Mouse (Mus musculus): ENCODE data around the gene Urb1.

The Urb1 gene

DNA sequence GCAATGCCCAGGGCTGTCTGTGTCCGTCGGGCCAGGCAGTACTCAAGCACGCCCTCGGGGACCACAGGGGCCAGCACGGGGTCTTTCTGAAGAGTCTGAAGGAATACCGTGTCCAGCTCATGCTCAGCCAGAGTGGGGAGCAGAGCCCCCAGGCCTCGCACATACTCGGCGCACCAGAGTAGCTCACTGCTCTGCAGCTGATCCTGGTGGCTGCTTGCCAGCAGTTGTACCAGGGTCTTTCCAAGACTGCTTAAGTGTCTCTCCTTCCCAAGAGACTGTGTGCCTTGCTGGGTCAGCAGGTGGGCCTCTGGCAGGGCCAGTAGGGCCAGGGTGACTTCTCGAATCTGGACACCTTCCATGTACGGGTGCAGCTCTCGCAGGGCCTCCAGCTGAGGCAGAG, 36.0 kb downstream of the Urb1 start:
- no peak for DNase-seq (ENCODE audit: low spot score in 2 of 2)

DNA sequence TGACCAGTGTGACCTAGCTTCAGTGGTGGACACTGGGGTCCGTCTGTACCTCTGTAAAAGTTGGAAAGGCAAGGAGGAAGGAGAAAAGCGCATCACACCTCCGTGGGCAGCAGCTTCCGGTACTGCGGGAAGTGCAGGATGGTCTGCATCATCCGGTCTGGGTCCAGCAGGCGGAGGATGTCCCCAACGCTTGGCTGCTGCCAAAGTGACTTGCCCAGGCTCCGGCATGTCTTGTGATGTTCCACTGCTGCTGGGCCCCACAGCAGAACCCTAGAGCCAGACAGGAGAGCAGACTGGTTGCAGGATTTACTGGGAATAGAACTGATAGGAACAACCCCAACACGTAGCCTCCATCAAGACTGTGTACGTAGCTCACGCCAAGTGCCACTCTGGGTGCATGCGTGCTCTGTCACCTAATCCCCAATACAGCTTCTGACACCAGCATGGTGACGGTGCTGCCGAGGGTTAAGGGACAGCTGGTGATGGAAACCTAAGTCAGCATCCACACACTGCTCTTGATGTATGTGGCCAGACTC, 43.2 kb downstream of the Urb1 start:
- no peak for DNase-seq (ENCODE audit: low spot score in 2 of 2)

DNA sequence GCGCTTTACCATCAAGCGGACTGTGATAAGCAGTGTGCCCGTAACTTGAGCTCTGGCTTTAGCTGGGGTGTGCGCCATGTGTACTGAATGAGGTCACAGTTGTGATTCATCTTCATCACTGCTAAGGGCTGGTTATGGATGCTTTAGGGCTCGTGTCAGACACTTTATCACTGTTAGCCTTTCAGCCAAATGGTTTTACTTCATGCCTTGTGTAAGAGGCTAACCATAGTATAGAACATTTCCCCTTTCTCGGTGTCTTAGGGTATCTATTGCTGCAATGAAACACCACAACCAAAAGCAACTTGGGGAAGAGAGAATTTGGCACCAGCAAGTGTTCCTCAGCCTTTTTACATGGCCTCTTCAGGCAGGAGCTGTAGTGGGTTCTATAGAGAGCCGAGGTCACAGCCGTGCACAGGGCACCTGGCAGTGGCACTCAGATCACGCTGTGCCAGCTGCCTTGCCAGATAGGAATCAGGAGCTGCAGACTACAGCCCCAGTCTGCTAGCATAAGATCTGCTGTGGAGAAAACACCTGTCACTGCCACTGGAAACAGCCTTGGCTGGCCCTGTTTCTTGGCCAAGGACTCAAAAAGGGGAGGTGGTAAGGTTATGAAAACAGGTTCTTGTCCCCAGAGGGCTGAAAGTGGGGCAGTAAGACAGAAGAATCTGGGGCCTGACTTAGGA, 44.9 kb downstream of the Urb1 start:
- DNase-seq (ENCODE audit: low spot score in 2 of 2), result no peak

DNA sequence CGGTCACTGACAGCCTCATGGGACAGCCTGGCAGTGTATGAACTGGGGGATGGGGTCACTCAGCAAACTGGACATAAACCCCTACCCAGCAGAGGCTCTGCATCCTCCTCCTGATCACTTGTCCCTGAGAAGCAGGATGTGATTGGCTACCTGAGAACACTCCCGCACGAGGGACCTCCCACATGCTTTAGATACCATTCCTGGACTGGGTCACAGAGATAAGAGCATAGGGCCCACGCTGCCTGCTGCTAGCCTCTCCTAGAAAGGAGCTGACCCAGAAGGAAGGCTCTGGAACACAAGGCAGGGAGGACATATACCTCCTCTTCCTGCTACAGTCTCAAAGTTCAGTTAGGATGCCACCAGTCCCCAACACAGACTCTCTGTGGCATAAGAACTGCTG, 49.7 kb downstream of the Urb1 start:
- DNase-seq (ENCODE audit: low spot score in 2 of 2), result no peak

DNA sequence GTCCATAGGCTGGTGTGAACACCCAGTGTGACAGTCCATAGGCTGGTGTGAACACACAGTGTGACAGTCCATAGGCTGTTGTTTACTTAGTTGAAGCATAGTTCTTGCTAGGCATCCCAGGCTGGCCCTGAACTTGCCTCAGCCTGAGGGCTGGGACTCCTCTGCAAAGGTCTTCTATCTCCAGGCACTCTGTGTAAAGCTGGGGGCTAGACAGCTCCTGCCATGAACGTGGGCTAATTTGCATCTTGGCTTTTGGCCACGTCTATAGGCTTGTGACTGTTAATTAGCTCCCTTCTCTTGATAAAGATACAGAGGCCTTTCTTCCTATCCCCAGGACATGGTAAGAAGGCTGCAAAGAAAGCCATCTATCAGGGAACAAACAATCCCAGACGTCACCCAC, 50.9 kb downstream of the Urb1 start:
- no peak for DNase-seq (ENCODE audit: low spot score in 2 of 2)

DNA sequence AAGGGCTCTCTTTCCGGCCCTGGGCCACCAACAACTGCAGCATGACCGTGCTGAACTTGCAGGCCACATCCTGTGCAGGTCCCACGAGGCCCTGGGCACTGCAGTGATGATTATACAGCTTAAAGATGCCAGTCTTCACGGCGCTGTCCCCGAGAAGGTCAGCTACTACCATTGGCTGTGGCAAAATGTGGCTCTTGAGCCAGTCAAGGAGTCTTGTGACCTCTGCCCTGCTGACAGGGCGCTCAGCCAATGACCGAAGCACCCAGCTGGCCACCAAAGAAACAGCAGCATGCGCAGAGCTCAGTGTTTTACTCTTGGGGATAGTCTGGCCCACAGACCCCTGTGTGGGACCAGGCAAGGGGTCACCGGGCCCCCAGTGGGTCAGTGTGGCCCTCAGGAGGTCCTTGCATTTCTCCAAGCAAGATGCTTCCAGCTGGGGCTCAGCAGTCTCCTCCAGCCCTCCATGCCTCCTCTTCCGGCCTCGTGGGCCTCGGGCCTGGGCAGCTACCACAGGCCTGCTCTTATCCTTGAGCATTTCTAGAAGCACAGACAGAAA, 56.7 kb downstream of the Urb1 start:
- no peak for DNase-seq (ENCODE audit: low spot score in 2 of 2)

DNA sequence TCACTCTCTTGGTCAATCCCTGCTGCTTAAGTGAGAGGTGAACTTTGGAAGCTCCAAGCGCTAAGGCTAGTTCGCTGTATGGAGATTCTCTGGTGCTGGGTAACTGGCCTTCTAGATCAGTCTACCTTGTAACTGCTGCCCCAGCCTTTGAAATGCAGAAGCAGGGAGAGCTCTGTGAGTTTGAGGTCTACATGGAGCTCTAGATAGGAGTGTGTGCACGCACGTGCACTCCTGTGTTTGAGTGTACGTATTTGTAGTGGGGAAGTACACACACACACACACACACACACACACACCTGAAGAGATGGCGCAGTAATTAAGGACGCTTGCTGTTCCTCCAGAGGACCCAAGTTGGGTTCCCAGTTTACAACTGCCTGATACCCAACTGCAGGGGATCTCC, 62.0 kb downstream of the Urb1 start:
- DNase-seq (ENCODE audit: low spot score in 2 of 2), result no peak

DNA sequence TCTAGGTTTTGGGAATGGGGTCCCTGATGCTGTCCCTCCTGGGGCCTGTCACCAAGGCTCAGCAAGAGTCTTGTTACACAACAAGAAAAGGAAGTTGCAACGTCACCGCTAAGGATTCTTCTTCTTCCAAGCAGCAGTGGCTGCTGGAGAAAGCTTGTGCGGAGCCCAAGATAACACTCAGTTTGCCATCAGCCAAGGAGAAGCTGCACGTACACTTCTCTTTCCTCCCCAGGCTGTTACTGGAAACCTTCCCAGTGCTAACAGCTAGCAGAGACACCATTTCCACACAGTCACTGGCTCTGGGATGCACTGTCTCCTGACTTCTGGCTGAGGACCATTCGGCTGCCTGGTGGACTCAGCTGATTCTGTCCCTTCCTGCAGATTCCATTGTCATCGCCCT, 63.1 kb downstream of the Urb1 start:
- no peak for DNase-seq (ENCODE audit: low spot score in 2 of 2)

DNA sequence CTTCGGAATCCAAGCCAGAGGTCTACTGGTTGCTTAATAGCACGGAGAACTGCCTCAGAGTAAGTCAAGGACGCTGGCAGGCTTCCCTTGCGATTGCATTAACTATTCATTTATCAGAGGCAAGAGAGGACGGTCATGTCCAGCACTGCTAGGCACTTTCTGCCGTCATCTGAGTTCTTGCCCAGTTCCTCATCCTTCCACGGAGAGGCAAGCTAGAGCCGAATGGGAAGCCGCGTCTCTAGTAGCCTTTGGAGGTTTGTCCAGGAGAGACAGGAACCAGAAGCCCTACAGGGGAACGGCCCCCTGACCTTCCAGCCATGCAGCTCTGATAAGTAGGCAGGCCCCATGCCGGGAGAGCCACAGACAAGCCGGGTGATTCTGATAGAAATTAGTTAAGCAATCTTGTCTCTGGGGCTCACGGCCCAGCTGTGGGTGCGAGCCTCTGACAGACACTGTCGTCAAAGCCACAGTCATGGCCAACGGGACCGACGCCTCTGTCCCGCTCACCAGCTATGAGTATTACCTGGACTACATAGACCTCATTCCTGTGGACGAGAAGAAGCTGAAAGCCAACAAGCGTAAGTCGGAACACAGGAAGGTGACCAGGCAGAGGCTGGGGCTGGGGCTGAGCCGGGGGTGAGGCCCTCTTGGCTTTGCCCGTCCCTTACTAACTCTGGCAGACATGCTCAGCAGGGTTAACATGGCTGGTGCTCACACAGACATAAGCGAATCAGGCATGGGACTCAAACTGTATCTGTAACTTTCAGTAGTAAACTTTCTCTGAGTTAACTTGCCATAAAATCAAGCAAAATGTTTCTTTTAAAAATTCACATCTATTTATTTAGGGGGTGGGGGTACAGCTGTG, 71.9 kb downstream of the Urb1 start, which contains the start of gene Mrap:
Mrap (plus strand) TSS at position 116 of the 865 bp plus-strand sequence.
- no peak for DNase-seq (ENCODE audit: low spot score in 2 of 2)

DNA sequence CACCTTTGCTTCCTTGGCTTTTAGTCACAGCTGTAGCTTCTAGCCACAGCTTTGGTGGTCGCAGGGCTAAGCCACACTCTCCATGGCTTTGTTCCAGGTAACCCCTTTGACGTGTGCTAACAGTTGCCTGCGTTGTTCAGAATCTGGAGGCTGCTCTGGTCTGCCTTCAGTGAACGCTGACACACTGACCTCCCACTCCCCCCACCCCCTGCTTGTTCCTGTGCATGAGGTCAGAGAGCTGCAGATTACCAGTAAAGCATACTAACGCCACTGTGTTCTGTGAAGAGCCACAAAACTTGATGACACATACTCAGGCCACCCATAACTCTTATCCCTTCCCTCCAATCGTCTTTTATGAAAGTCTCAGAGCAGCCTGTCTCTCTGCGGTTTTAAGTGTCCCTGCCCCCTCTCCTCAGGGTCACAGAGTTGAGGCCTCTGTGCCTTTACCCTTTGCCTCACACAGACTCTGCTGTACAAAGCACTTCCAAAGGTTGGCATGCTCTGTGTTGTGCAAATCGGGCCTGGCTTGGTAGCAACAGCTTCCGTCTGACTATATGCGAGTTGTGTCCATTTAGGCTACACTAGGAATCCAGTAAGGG, 73.4 kb downstream of the Urb1 start:
- DNase-seq (ENCODE audit: low spot score in 2 of 2), result no peak

DNA sequence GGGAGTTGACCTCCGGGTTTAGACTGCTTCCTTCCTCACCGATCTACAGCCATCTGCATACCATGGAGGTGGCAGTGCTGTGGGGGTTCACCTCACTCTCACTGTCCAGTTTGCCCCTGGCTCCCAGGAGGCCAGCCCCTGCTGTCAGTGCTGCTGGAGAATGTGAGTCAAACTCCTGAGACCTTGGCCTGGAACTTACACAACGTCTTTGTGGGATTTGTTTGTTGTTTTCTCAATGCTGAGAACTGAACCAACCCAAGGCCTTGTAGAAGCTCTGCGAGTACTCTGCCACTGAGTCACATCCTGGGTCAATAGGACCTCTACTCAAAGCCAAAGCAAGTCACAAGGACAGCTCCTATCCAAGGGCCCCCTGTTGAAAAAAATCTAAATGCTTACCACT, 74.6 kb downstream of the Urb1 start:
- no peak for DNase-seq (ENCODE audit: low spot score in 2 of 2)

DNA sequence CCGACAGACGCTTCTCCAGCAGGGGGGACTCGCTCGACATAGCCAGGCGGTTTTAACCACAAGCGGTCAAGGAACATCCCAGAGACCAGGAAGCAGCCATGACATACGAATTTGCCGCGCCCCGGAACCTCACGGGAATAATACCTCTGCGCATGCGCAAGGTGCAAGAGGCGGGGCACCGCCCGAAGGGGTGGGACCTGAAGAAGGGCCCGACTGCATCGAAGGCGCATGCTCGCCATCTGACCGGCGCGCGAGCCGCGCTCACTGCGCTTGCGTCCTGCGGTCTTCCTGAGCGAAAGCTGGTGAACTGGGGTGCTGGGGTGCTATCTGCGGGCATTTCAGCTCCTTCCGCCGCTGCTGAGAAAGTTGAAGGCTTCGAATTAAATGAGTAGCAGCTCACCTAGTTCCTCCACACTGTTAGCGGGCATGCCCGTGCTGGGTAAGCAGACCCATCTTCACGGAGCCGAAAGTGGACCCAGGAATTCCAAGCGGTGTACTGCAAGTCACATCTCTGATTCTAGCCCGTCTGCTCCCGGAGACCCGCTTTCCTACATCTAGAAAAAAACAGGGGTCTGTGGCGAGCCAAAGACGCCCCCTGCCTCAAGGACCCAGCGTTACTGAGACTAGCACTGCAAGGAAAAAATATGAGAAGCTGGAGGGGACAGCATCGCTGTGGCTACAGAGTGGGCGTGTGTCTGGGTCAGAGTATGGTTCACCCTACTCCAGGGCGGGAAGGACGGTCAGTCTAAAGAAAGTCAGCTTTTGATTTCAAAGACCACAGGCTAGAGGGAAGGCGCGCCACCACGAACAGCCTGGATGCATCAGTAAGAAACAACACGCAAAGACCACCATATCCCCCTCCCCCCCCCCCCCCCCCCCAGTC, 82.7 kb downstream of the Urb1 start, which contains the start of gene Mis18a:
Mis18a (minus strand) TSS at position 172 of the 883 bp plus-strand sequence.
- peak; percentile 93 to 94 for DNase-seq (ENCODE audit: low spot score in 2 of 2)

DNA sequence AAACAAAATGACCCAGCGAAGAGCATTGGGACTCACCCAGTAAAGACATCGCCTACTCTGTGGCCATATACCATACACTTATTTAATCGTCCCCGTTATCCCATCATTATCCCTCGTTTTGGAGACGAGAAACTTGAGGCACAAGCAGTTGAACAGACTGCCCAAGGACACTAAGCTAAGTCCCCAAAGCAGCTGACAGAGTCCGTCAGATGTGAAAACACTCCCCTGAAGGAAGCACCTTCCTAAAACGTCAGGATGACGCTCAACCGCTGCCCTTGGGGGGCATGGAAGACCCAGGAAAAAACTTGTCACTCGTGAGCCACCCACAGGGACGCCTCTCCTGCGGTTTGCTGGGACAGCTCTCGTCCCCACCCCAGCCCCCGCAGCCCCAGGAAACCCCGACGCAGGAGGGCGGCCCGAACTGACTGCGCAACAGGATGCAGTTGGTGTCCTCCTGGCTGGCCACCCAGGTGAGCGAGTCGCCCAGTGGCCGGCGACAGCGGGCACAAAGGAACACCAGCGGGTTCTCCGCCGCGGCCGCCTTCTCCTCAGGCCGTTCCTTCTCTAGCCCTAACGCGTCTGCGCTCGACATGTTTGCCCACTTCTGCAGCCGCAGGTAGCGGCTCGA, 83.5 kb downstream of the Urb1 start:
- DNase-seq (ENCODE audit: low spot score in 2 of 2), result no peak

DNA sequence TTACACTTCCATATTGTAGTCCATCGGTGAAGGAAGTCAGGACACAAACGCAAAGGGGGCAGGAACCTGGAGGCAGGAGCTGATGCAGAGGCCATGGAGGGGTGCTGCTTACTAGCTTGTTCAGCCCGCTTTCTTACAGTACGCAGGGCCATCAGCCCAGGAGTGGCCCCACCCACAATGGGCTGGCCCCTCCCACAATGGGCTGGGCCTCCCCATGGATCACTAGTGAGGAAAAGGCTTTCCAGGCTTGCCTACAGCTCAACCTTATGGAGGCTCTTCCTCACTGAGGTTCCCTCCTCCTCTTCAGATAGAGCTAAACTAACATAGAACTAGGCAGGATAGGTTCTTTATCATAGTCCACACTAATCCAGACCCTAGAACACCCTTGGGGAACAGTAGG, 86.2 kb downstream of the Urb1 start:
- no peak for DNase-seq (ENCODE audit: low spot score in 2 of 2)

DNA sequence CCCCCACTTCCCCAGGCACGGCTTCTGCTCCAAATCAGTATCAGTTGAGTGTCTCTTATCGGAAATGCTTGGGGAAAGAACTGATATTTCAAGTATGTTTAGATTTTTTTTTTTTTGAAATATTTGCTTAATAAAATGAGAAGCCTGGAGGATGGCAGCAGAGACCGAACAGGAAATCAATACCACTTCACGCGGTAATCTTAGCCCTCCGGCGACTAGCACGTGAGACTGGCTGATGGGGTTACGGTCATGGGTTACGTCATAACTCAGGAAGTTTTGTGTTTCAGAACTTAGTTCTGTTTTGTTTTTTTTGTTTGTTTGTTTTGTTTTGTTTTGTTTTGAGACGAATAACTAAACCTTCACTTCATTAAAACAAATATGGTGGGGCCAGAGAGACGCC, 99.9 kb downstream of the Urb1 start:
- DNase-seq (ENCODE audit: low spot score in 2 of 2), result no peak

DNA sequence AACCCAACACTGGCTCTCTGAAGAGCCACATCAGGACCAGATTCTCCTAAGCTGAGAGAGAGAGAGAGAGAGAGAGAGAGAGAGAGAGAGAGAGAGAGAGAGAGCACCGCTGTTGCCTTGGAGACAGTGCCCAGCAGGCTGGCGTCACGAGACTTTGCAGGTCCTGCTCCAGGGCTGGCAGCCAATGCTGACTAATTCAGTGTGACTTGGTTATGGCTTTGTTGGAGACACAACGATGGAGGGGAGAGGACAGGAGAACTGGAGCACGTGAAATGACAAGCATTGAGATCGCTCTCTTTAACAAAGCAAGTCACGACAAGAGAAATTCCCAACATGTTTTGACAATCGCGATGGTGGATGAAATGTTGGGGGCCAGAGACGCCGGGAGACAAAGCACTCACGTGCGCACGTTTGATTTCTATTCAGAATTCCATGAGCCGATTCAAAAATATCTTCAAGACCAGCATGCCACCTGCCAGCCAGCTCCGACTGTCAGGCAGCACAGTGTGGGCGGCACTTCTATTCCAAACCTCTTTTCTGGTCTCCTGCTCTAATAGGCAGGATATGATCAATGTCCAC, 100.4 kb downstream of the Urb1 start:
- peak; percentile 31 to 46 for DNase-seq (ENCODE audit: low spot score in 2 of 2)

DNA sequence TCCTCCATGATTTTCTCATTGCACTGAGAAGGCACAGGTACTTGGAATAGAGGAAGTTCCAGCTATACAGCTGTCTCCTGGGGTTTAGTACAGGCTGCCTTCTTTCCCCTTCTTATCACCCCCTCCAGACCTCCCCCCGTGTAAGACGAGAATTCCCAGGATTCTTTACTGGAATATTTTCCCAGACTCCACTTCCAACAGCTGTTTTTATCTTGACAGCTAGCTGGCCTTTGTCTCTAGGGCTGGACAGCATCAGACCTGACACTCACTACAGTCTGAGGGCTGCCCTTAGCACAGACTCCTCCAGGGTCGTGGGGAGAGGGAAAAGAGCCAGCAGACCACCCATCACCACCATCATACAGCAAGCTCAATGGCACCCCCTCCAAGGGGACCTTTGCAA, 103.9 kb downstream of the Urb1 start:
- DNase-seq (ENCODE audit: low spot score in 2 of 2), result no peak

DNA sequence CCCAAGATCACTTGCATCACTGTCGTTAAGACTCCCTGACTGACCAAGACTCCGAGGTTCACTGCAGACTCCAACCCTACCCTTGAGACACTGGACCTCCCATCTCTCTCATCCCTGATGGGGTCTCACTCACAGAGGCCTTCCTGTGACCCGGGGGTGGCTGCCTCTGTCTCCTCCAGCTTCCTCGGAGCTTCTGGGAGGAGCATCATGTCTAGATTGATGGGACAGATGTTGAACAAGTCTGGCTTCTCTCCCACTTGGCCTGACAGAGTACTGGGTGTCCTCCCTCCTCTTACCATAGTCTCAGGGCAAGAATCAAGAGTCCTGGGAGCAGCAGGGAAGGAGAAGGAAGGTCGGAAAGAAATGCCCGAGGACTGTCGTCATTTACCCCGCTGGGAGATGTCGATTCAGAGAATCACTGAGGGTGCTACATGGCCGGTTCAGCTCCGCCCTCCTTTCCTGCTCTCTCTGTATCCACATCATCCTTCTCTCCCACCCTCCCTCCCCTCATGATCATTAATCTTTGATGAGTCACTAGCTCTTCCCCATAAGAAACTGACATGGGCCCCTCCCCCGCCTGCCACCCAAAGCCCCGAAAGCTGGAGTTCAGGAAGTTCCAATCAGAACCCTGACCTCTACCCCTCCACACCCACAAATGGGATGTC, 105.9 kb downstream of the Urb1 start:
- DNase-seq (ENCODE audit: low spot score in 2 of 2), result no peak

DNA sequence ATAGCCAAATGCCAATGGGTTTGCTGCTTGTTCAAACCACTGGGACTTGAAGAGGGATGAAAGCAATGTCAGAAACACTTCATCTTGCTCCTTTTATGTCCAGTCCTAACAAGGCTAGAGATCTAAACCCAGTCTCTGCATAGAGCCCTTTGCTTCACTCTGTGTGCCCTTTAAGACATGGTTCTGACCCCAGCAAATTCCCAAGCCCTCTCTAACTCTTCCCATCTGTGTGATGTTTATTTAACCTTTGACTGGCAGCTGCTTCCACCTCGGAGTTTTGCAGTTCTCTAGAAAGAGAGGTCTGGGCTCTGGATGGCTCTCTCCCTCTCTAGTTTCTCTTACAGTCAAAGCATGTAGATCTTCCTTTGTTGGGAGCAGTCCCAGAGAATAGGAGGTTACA, 106.6 kb downstream of the Urb1 start:
- no peak for DNase-seq (ENCODE audit: low spot score in 2 of 2)

DNA sequence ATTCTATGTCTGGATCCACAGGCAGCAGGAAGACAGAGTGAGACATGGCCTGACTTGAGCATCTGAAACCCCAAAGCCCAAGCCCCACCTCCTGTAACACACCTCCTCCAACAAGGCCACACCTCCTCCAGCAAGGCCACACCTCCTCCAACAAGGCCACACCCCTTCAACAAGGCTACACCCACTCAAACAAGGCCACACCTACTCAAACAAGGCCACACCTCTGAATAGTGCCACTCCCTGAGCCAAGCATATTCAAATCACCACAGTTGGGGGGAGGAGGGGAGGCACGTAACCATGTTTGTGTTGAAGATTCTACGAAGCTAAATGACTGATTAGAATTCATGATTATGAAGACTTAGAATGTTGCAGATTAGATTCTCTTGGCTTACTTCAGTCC, 108.7 kb downstream of the Urb1 start:
- no peak for DNase-seq (ENCODE audit: low spot score in 2 of 2)
